Mouse (Mus musculus) R1 (cell line): ENCODE measurements at regions not wholly inside any gene's neighbourhood (a gene's known extent, or its start where the extent isn't known, plus 50 kb on each side); places are given as distances from the start of the nearest gene placed in this dataset.

Experiments used
- DNase-seq: peaks from one replicate; pipeline ENCODE4 v3.0.0-alpha.2; 2018; ENCODE audit warnings: low read depth, low spot score

GRCm38 (mm10) chr2:122863343-122863970, 98.4 kb downstream of the Sqor start:
- no peak for DNase-seq

- no peak for DNase-seq
Observed at GRCm38 (mm10) chr2:122863971-122864348, 98.9 kb downstream of the Sqor start.

GRCm38 (mm10) chr2:122887111-122887510, 122.1 kb downstream of the Sqor start:
- DNase-seq: no peak

- DNase-seq: no peak
Observed at GRCm38 (mm10) chr2:122887526-122887925, 122.5 kb downstream of the Sqor start.

GRCm38 (mm10) chr2:122905129-122906072, 140.4 kb downstream of the Sqor start:
- no peak for DNase-seq

GRCm38 (mm10) chr2:122916772-122917171, 151.7 kb downstream of the Sqor start:
- no peak for DNase-seq

- peak; percentile 22 for DNase-seq
Observed at GRCm38 (mm10) chr2:122937922-122938321, 172.9 kb downstream of the Sqor start.

- no peak for DNase-seq
Observed at GRCm38 (mm10) chr2:122944841-122945240, 179.8 kb downstream of the Sqor start.

- peak; percentile 3 for DNase-seq
Observed at GRCm38 (mm10) chr2:122945891-122946290, 180.9 kb downstream of the Sqor start.

GRCm38 (mm10) chr2:122949031-122949430, 184.0 kb downstream of the Sqor start:
- DNase-seq: no peak

- DNase-seq: no peak
Observed at GRCm38 (mm10) chr2:122961701-122962100, 196.7 kb downstream of the Sqor start.

- no peak for DNase-seq
Observed at GRCm38 (mm10) chr2:122968809-122969628, 204.0 kb downstream of the Sqor start.
